Mouse (Mus musculus) erythroblast, embryonic 14.5 days (primary cell): ENCODE measurements around the gene Ppfia4. TPM values are rescaled to one million over a fixed set of nuclear protein-coding genes. Genes with fewer than 3 reads are reported as not detected.
"Not testable (repeated sequence)": the region's sequence is repeated elsewhere in the genome, so short reads cannot be mapped to it uniquely, and the experiment has no call there.

Experiments
- H3K27me3 ChIP-seq: 2 replicates; pipeline ENCODE4 v1.6.1; 2012; ENCODE audit warnings: inconsistent platforms; ENCODE audit not compliant: control insufficient read depth
- H3K36me3 ChIP-seq: 2 replicates; pipeline ENCODE4 v1.6.1; 2012; ENCODE audit warnings: mild to moderate bottlenecking, inconsistent platforms; ENCODE audit not compliant: control insufficient read depth
- H3K4me1 ChIP-seq: 2 replicates; pipeline ENCODE4 v1.6.1; 2012; ENCODE audit warnings: inconsistent platforms; ENCODE audit not compliant: control insufficient read depth
- H3K4me3 ChIP-seq: replicated peaks from 2 replicates; pipeline ENCODE3; 2012; ENCODE audit warnings: moderate library complexity, mild to moderate bottlenecking, inconsistent platforms
- H3K9me3 ChIP-seq: 2 replicates; pipeline ENCODE4 v1.6.1; 2012; ENCODE audit warnings: low read length, inconsistent platforms, mixed read lengths; ENCODE audit not compliant: control insufficient read depth
- GATA1 ChIP-seq: IDR thresholded peaks from 2 replicates; pipeline ENCODE4 v1.6.1; 2012; ENCODE audit warnings: low read length, inconsistent platforms, mixed read lengths
- TAL1 ChIP-seq: IDR thresholded peaks from 3 replicates; pipeline ENCODE4 v1.6.1; 2012; ENCODE audit warnings: low read length, inconsistent platforms, mixed read lengths
- polyA plus RNA-seq: library from polyadenylated mRNA; stranded (reverse); fragments of >175 nt; gene quantifications from 2 replicates; pipeline ENCODE4 v1.2.3, GENCODE M21; 2012

Ppfia4 gene
- polyA plus RNA-seq, 1 experiment, result 0.03 TPM

GRCm38 (mm10) chr1:134270026-134270425 is 62.7 kb downstream of the Ppfia4 start:
- Histone ChIP-seq H3K27me3 (no peaks in the 10 kb centered on the region), H3K36me3 (no peaks in the 10 kb centered on the region), H3K9me3 (no peaks in the 10 kb centered on the region), H3K4me1 (no peaks in the 10 kb centered on the region), H3K4me3 (no peak overlapping the region)
- TF ChIP-seq TAL1, result no peak
- TF ChIP-seq GATA1, result no peak

DNA sequence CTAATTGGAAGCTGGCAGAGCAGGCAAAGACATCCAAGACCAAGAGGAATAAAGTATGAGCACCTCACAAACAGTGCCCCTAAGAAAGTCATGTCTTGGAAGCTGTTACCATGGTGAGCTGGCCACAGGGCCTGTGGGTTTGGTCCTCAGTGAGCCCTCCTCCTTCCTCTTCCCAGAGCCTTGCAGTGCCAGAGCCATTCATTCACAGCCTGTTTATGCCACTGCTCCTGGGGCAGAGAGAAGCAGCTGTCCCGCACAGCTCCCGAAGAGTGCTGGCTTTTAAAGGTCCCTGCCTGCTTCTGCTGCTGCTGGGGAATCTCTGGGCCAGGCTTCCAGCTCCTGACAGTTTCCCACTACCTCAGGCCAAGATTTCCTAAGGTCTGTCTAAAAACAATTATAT is 66.9 kb downstream of the Ppfia4 start:
- no peaks in the 10 kb centered on the region for H3K4me1 ChIP-seq
- peaks cover 3% of the 10 kb centered on the region; the same call in 1 of the 2 replicates for H3K9me3 ChIP-seq
- no peaks in the 10 kb centered on the region for H3K27me3 ChIP-seq
- no peaks in the 10 kb centered on the region for H3K36me3 ChIP-seq
- no peak overlapping the region for H3K4me3 ChIP-seq
- TF ChIP-seq GATA1 (no peak), TAL1 (no peak)

DNA sequence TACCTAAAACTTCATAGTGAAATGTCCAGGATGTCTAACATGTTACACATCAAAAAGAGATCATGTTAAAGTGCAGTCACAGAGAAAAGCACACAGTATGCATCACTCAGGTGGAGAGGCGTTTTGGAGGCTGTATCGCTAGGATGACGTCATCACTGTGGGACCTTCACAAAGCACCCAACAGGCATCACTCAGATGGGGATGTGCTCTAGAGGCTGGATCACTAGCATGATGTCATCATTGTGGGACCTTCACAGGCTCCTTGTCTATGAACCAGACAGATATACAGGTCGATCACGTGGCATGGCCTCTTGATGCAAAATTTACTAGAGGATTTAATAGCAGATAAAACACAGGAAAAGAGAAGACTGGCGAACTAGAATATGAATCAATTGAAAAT is 68.4 kb downstream of the Ppfia4 start:
- H3K4me3 ChIP-seq, result no peak overlapping the region
- H3K4me1 ChIP-seq, result no peaks in the 10 kb centered on the region
- H3K9me3 ChIP-seq, result peaks cover 5% of the 10 kb centered on the region; the same call in 1 of the 2 replicates
- no peaks in the 10 kb centered on the region for H3K27me3 ChIP-seq
- no peak for TF ChIP-seq GATA1
- no peak for TF ChIP-seq TAL1
- H3K36me3 ChIP-seq, result no peaks in the 10 kb centered on the region

DNA sequence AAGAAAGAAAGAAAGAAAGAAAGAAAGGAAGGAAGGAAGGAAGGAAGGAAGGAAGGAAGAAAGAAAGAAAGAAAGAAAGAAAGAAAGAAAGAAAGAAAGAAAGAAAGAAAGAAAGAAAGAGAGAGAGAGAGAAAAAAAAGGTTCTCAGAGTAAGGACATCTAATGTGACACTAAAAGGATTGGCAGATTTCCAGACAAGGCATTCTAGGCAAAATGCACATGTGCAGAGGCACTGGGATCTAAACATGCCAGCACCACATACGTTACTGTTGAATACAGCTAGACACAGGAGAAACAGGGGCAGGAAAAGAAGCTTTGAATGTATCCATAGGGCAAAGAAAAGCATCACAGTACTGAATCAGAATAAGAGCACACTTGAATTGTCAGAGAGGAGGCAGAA is 83.0 kb downstream of the Ppfia4 start:
- not testable (repeated sequence) for H3K9me3 ChIP-seq, H3K27me3 ChIP-seq, H3K4me3 ChIP-seq, H3K36me3 ChIP-seq, H3K4me1 ChIP-seq

Other genes with a start within 250 kb of the Ppfia4 start
- not detected in 2 replicates for gene Chit1, start 221.7 kb downstream of the Ppfia4 start, polyA plus RNA-seq
- gene Chil1, start 150.8 kb downstream of the Ppfia4 start, polyA plus RNA-seq, result not detected in 2 replicates
- gene Mybph, start 139.5 kb downstream of the Ppfia4 start, polyA plus RNA-seq, result not detected in 2 replicates
- gene Adora1, start 97.5 kb downstream of the Ppfia4 start, polyA plus RNA-seq, result not detected in 2 replicates
- gene Myog, start 42.9 kb downstream of the Ppfia4 start, polyA plus RNA-seq, result not detected in 2 replicates
- 2.8 and 2.9 TPM in 2 replicates for gene Tmem183a, start 29.1 kb upstream of the Ppfia4 start, polyA plus RNA-seq
- 0.02 TPM in 1 of 2 replicates, not detected in the other for gene 4933406M09Rik, start 53.0 kb upstream of the Ppfia4 start, polyA plus RNA-seq
- 3.2 and 3.7 TPM in 2 replicates for gene Cyb5r1, start 72.6 kb upstream of the Ppfia4 start, polyA plus RNA-seq
- gene Adipor1, start 82.5 kb upstream of the Ppfia4 start, polyA plus RNA-seq, result 58.2 and 72.8 TPM in 2 replicates
- gene Klhl12, start 122.6 kb upstream of the Ppfia4 start, polyA plus RNA-seq, result 0.63 and 1.1 TPM in 2 replicates
- gene Rabif, start 161.7 kb upstream of the Ppfia4 start, polyA plus RNA-seq, result 0.37 and 0.42 TPM in 2 replicates
- gene Mgat4e, start 216.8 kb upstream of the Ppfia4 start, polyA plus RNA-seq, result not detected in 2 replicates
- 0.01 and 0.05 TPM in 2 replicates for gene Kdm5b, start 227.2 kb upstream of the Ppfia4 start, polyA plus RNA-seq